Mouse (Mus musculus): Measurements from ENCODE around the gene Wdr12. TPM values are rescaled to one million over a fixed set of nuclear protein-coding genes. Genes with fewer than 3 reads are reported as not detected.

Wdr12 gene
- total and polyA plus RNA-seq, 3 experiments = 1.8 to 17.8 (median 15.8) TPM

Other genes starting within 250 kb of the Wdr12 start
- 10 to 100 TPM; 33.8 to 35.6 TPM for gene Fam117b, start 185.6 kb downstream of the Wdr12 start, total RNA-seq (2021)
- gene Fam117b, start 185.6 kb downstream of the Wdr12 start, polyA plus RNA-seq (2012; rRNA removed) = 23.7 and 26.9 TPM in 2 replicates
- 1 to 10 TPM; 1.6 to 2.3 TPM for gene Ica1l, start 55.5 kb downstream of the Wdr12 start, total RNA-seq (2021)
- 0.03 and 0.15 TPM in 2 replicates for gene Ica1l, start 55.5 kb downstream of the Wdr12 start, polyA plus RNA-seq (2012; rRNA removed)
- 10 to 100 TPM; 10.5 to 11.7 TPM for gene Carf, start 398 bp downstream of the Wdr12 start, total RNA-seq (2021)
- gene Carf, start 398 bp downstream of the Wdr12 start, polyA plus RNA-seq (2012; rRNA removed) = 0.81 and 1.3 TPM in 2 replicates
- gene Nbeal1, start 82.0 kb upstream of the Wdr12 start, total RNA-seq (2021) = 10 to 100 TPM; 51.9 to 73.4 TPM
- 0.77 and 1.1 TPM in 2 replicates for gene Nbeal1, start 82.0 kb upstream of the Wdr12 start, polyA plus RNA-seq (2012; rRNA removed)
- gene Cyp20a1, start 244.7 kb upstream of the Wdr12 start, total RNA-seq (2021) = 10 to 100 TPM; 33.4 to 38.4 TPM
- gene Cyp20a1, start 244.7 kb upstream of the Wdr12 start, polyA plus RNA-seq (2012; rRNA removed) = 2.7 and 3.7 TPM in 2 replicates

Measured in adrenal gland, adult 2 months (tissue).